Mouse (Mus musculus) ES-Bruce4 (cell line): ENCODE results near the gene Gnptg. TPM values are rescaled to one million over a fixed set of nuclear protein-coding genes. Genes with fewer than 3 reads are reported as not detected.
"Not testable (repeated sequence)": the region's sequence is repeated elsewhere in the genome, so short reads cannot be mapped to it uniquely, and the experiment has no call there.

ENCODE experiments used
- H3K27ac ChIP-seq: 2 replicates; pipeline ENCODE4 v1.5.1; 2012; ENCODE audit warnings: low read length, inconsistent platforms; ENCODE audit not compliant: insufficient read depth
- H3K27me3 ChIP-seq: 2 replicates; pipeline ENCODE4 v1.6.1; 2012; ENCODE audit warnings: mild to moderate bottlenecking, low read length, inconsistent platforms; ENCODE audit not compliant: control insufficient read depth, poor library complexity, insufficient read depth, severe bottlenecking
- H3K36me3 ChIP-seq: 2 replicates; pipeline ENCODE4 v1.6.1; 2012; ENCODE audit warnings: inconsistent platforms, mild to moderate bottlenecking, low read length, moderate library complexity; ENCODE audit not compliant: control insufficient read depth, poor library complexity, insufficient read depth, severe bottlenecking
- H3K4me1 ChIP-seq: one replicate; pipeline ENCODE4 v1.8.1; 2011; ENCODE audit warnings: low read length; ENCODE audit not compliant: control insufficient read depth, insufficient read depth
- H3K4me3 ChIP-seq: 2 replicates; pipeline ENCODE4 v1.5.1; 2011; ENCODE audit warnings: low read depth, mild to moderate bottlenecking, low read length
- H3K9ac ChIP-seq: 2 replicates; pipeline ENCODE4 v1.6.1; 2012; ENCODE audit warnings: low read depth, mild to moderate bottlenecking, inconsistent platforms; ENCODE audit not compliant: poor library complexity, severe bottlenecking
- H3K9me3 ChIP-seq: replicated peaks from 2 replicates; pipeline ENCODE4 v1.6.1; 2012; ENCODE audit warnings: mild to moderate bottlenecking, low read length, inconsistent platforms; ENCODE audit not compliant: control insufficient read depth, poor library complexity, insufficient read depth, severe bottlenecking
- CTCF ChIP-seq: IDR thresholded peaks from one replicate; pipeline ENCODE4 v1.8.1; 2011; ENCODE audit warnings: low read depth, low read length
- EP300 ChIP-seq: IDR thresholded peaks from 2 replicates; pipeline ENCODE4 v1.6.1; 2011; ENCODE audit warnings: low read depth, low read length; ENCODE audit not compliant: insufficient read depth
- POLR2A ChIP-seq: IDR thresholded peaks from one replicate; pipeline ENCODE4 v1.8.1; 2011; ENCODE audit warnings: low read length; ENCODE audit not compliant: insufficient read depth
- polyA plus RNA-seq: library from polyadenylated mRNA; stranded (reverse); fragments of >200 nt; gene quantifications from 2 replicates; pipeline ENCODE4 v1.2.4, GENCODE M21; 2011; ENCODE audit warnings: low read depth; ENCODE audit not compliant: missing spikeins, insufficient read depth, insufficient read length

The Gnptg gene
- polyA plus RNA-seq, 1 experiment = 15.2 TPM

DNA sequence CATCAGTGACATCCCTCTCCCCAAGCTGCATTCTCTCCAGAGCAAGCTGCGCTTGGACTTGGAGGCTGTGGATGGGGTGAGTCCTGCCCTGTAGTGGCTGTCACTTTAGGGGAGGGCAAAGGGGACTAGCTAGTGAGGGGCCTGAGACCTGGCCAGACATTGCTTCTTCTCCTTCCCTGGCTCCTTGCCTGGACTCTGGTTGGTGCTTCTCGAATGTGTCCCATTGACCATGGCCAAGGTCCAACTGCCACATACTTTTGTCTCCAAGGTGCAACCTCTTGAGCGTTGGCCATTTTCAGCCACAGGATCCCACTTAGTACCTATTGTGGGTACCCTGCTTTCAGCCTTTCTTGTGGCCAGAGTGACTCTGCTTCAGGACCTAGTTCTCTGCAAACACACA lies 9.2 kb downstream of the Gnptg start:
- TF ChIP-seq CTCF = no peak
- no peak for TF ChIP-seq EP300
- no peak for TF ChIP-seq POLR2A
- H3K9ac ChIP-seq = no peak overlapping the region
- H3K27me3 ChIP-seq = no peaks in the 10 kb centered on the region
- peaks cover 17% of the 10 kb centered on the region for H3K36me3 ChIP-seq
- no peaks in the 10 kb centered on the region for H3K9me3 ChIP-seq
- H3K4me3 ChIP-seq = no peak overlapping the region
- H3K4me1 ChIP-seq = no peaks in the 10 kb centered on the region
- H3K27ac ChIP-seq = no peak overlapping the region

GRCm38 (mm10) chr17:25230014-25230655 lies 9.8 kb downstream of the Gnptg start:
- not testable (repeated sequence) for H3K4me3 ChIP-seq, H3K9me3 ChIP-seq, H3K27ac ChIP-seq, H3K9ac ChIP-seq, H3K4me1 ChIP-seq, H3K27me3 ChIP-seq
- peaks cover 17% of the 10 kb centered on the region for H3K36me3 ChIP-seq

GRCm38 (mm10) chr17:25227991-25228390 lies 11.9 kb downstream of the Gnptg start:
- H3K4me3 ChIP-seq = no peak overlapping the region
- H3K4me1 ChIP-seq = peaks cover 2% of the 10 kb centered on the region
- H3K27me3 ChIP-seq = no peaks in the 10 kb centered on the region
- H3K27ac ChIP-seq = no peak overlapping the region
- no peaks in the 10 kb centered on the region for H3K9me3 ChIP-seq
- TF ChIP-seq CTCF (no peak), EP300 (no peak), POLR2A (no peak)
- peaks cover 12% of the 10 kb centered on the region for H3K36me3 ChIP-seq
- no peak overlapping the region for H3K9ac ChIP-seq

- H3K9me3 ChIP-seq = no peaks in the 10 kb centered on the region
- peaks cover 7% of the 10 kb centered on the region; the same call in 1 of the 2 replicates for H3K36me3 ChIP-seq
- peaks cover 2% of the 10 kb centered on the region for H3K4me1 ChIP-seq
- no peaks in the 10 kb centered on the region for H3K27me3 ChIP-seq
- no peak overlapping the region for H3K27ac ChIP-seq
- H3K9ac ChIP-seq = no peak overlapping the region
- no peak for TF ChIP-seq POLR2A
- no peak for TF ChIP-seq EP300
- TF ChIP-seq CTCF = no peak
- no peak overlapping the region for H3K4me3 ChIP-seq
Measured at GRCm38 (mm10) chr17:25225659-25226058, 14.3 kb downstream of the Gnptg start.

DNA sequence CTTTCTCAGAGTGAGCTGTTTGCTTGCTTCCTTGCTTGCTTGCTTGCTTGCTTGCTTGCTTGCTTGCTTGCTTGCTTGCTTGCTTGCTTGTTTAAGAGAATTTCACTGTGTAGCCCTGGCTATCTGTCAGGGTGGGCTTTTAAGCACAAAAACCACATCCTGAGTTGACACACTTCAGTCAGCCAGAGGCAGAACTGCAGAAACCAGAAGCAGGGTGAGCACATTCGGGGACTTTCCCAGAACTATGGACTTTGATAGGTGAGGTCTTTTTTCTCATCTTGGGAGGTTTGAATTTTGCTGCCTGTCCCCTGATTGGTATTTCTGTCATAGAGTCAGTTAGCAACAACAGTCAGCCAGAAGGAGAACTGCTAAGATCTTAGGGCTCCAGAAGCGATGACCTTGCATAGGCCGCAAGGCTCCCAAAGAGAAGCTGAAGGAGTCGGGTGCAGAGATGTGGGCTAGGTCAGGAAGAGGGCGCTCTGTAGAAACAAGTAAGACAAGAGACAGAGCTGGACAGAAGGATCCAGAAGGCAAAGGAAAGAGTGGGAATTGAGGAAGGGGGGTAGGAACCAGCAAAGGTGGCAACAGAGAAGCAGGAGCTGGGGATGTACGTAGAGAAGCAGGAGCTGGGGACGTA lies 15.2 kb downstream of the Gnptg start:
- Histone ChIP-seq H3K9me3 (no peaks in the 10 kb centered on the region), H3K27ac (no peak overlapping the region), H3K4me1 (peaks cover 2% of the 10 kb centered on the region), H3K9ac (no peak overlapping the region), H3K27me3 (no peaks in the 10 kb centered on the region), H3K4me3 (no peak overlapping the region), H3K36me3 (peaks cover 4% of the 10 kb centered on the region; the same call in 1 of the 2 replicates)
- TF ChIP-seq EP300 (no peak), CTCF (no peak)

- no peaks in the 10 kb centered on the region for H3K36me3 ChIP-seq
- peaks cover 2% of the 10 kb centered on the region for H3K4me1 ChIP-seq
- H3K27me3 ChIP-seq = no peaks in the 10 kb centered on the region
- H3K9ac ChIP-seq = peak overlapping the region; percentile 60
- no peaks in the 10 kb centered on the region for H3K9me3 ChIP-seq
- TF ChIP-seq CTCF (no peak), POLR2A (no peak), EP300 (no peak)
- H3K4me3 ChIP-seq = peak overlapping the region; percentile 77
- H3K27ac ChIP-seq = peak overlapping the region; percentile 45; the same call in 1 of the 2 replicates
Measured at GRCm38 (mm10) chr17:25222951-25223601, 16.8 kb downstream of the Gnptg start.

GRCm38 (mm10) chr17:25222504-25222940 lies 17.4 kb downstream of the Gnptg start:
- Histone ChIP-seq H3K9ac (peak overlapping the region; percentile 60), H3K4me3 (peak overlapping the region; percentile 77), H3K27ac (peak overlapping the region; percentile 45; the same call in 1 of the 2 replicates)
- H3K27me3 ChIP-seq, H3K36me3 ChIP-seq, H3K4me1 ChIP-seq, H3K9me3 ChIP-seq: not testable (repeated sequence)
